8 mouse cellular contexts compared by ENCODE assay signal in the genomic region with DNA sequence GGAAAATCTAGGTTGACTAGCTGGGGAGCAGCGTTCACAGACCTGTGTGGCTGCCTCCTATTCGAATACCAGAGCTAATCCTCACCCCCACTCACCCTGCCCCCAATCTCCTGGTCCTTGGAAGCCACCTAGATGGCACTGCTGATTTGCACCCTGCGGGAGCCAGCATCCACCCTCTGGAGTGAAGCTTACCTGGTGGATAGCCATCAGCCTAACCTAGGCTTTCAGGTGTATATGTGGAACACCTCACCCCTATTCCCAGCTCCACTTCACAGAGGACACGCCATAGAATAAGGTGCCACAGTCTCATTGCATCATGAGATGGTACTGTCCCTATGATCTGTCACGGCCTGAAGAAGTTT. TPM values are rescaled to one million over a fixed set of nuclear protein-coding genes. Genes with fewer than 3 reads are reported as not detected.
DNase-seq lines count a peak whose midpoint lies in the region; ATAC-seq lines count a peak whose summit lies in the region.

No protein-coding gene starts in this region.

- no peaks in the 10 kb centered on the region for H3K4me1 ChIP-seq in lung, embryonic 16.5 days (replicated peaks; ENCODE audit: control insufficient read depth, insufficient read depth, low read length)
- H3K4me1 ChIP-seq in forebrain, embryonic 15.5 days = peaks cover 4% of the 10 kb centered on the region
- peaks cover 4% of the 10 kb centered on the region; the same call in 1 of the 2 replicates for H3K4me1 ChIP-seq in liver, embryonic 12.5 days
- H3K4me1 ChIP-seq in stomach, embryonic 15.5 days = peaks cover 4% of the 10 kb centered on the region

- no peak overlapping the region for H3K27ac ChIP-seq in lung, embryonic 16.5 days (ENCODE audit: low read length)
- H3K27ac ChIP-seq in forebrain, embryonic 15.5 days (replicated peaks) = no peak overlapping the region
- no peak overlapping the region for H3K27ac ChIP-seq in liver, embryonic 12.5 days
- H3K27ac ChIP-seq in stomach, embryonic 15.5 days = no peak overlapping the region

- no peaks in the 10 kb centered on the region for H3K36me3 ChIP-seq in lung, embryonic 16.5 days (ENCODE audit: control insufficient read depth, insufficient read depth, low read length)
- H3K36me3 ChIP-seq in forebrain, embryonic 15.5 days = no peaks in the 10 kb centered on the region
- no peaks in the 10 kb centered on the region for H3K36me3 ChIP-seq in liver, embryonic 12.5 days
- H3K36me3 ChIP-seq in stomach, embryonic 15.5 days = no peaks in the 10 kb centered on the region

- peak; percentile 51 for ATAC-seq in lung, embryonic 16.5 days (ENCODE audit: low read depth)
- peak; percentile 70 for ATAC-seq in forebrain, embryonic 15.5 days (replicated peaks)
- ATAC-seq in liver, embryonic 12.5 days = peak; percentile 40
- no peak for ATAC-seq in stomach, embryonic 15.5 days (ENCODE audit: insufficient read depth, low FRiP score, low read depth)

- no peak for DNase-seq in lung, postnatal 10 days
- no peak for DNase-seq in cerebellum, adult 11 months
- no peak for DNase-seq in ovary, adult 18-20 months (ENCODE audit: low spot score)
- DNase-seq in lung, postnatal 36 days = no peak

- 0 out of 2 replicates have a peak overlapping the region, but pooled peaks have one; percentile 43 for H3K9ac ChIP-seq in lung, embryonic 16.5 days (ENCODE audit: low read length)
- peak overlapping the region; percentile 14; the same call in 1 of the 2 replicates for H3K9ac ChIP-seq in forebrain, embryonic 15.5 days (replicated peaks)
- H3K9ac ChIP-seq in liver, embryonic 12.5 days = no peak overlapping the region
- no peak overlapping the region for H3K9ac ChIP-seq in stomach, embryonic 15.5 days

- no peaks in the 10 kb centered on the region; the same call in 1 of the 2 replicates for H3K27me3 ChIP-seq in lung, embryonic 16.5 days (ENCODE audit: control insufficient read depth, insufficient read depth, low read depth, low read length)
- H3K27me3 ChIP-seq in forebrain, embryonic 15.5 days = no peaks in the 10 kb centered on the region
- peaks cover 37% of the 10 kb centered on the region for H3K27me3 ChIP-seq in liver, embryonic 12.5 days (replicated peaks)
- no peaks in the 10 kb centered on the region; the same call in 1 of the 2 replicates for H3K27me3 ChIP-seq in stomach, embryonic 15.5 days (replicated peaks)

- H3K4me3 ChIP-seq in lung, embryonic 16.5 days (ENCODE audit: low read length) = no peak overlapping the region
- H3K4me3 ChIP-seq in forebrain, embryonic 15.5 days = peak overlapping the region; percentile 21
- no peak overlapping the region for H3K4me3 ChIP-seq in liver, embryonic 12.5 days
- H3K4me3 ChIP-seq in stomach, embryonic 15.5 days (replicated peaks) = no peak overlapping the region; the same call in 1 of the 2 replicates

- peak overlapping the region; percentile 47 for H3K4me2 ChIP-seq in lung, embryonic 16.5 days (ENCODE audit: low read depth, low read length)
- peak overlapping the region; percentile 47 for H3K4me2 ChIP-seq in forebrain, embryonic 15.5 days (replicated peaks)
- H3K4me2 ChIP-seq in liver, embryonic 12.5 days = peak overlapping the region; percentile 53
- H3K4me2 ChIP-seq in stomach, embryonic 15.5 days = peak overlapping the region; percentile 44

- 24% methylated on average over 5 of the region's 5 CpGs for WGBS in lung, embryonic 16.5 days
- 36% methylated on average over 5 of the region's 5 CpGs for WGBS in forebrain, embryonic 15.5 days
- 16% methylated on average over 5 of the region's 5 CpGs for WGBS in liver, embryonic 12.5 days (ENCODE audit: insufficient replicate concordance)
- 22% methylated on average over 5 of the region's 5 CpGs for WGBS in stomach, embryonic 15.5 days

- no peaks in the 10 kb centered on the region for H3K9me3 ChIP-seq in lung, embryonic 16.5 days (ENCODE audit: control insufficient read depth, low read length)
- no peaks in the 10 kb centered on the region for H3K9me3 ChIP-seq in forebrain, embryonic 15.5 days
- no peaks in the 10 kb centered on the region for H3K9me3 ChIP-seq in liver, embryonic 12.5 days (replicated peaks)
- H3K9me3 ChIP-seq in stomach, embryonic 15.5 days = no peaks in the 10 kb centered on the region

RNA-seq across cellular contexts. Expression of a gene that starts 41.2 kb away (rescaled TPM):
- polyA plus RNA-seq in lung, embryonic 16.5 days (2015; fragmentation: Nextera tagmentation; extraction: Ambion mirVana) = 189 and 201 TPM in 2 replicates
- polyA plus RNA-seq in forebrain, embryonic 15.5 days (2015; fragmentation: Nextera tagmentation; extraction: Ambion mirVana) = 259 and 261 TPM in 2 replicates
- polyA plus RNA-seq in liver, embryonic 12.5 days (2016; fragmentation: Nextera tagmentation; extraction: Ambion mirVana) = 131 and 132 TPM in 2 replicates
- polyA plus RNA-seq in stomach, embryonic 15.5 days (2015; fragmentation: Nextera tagmentation; extraction: Ambion mirVana) = 196 and 223 TPM in 2 replicates

Comparison
In these comparisons a context has a peak if more than half of its experiments do, and no peak if none do; other contexts are left out.
1. H3K9ac ChIP-seq: peak in lung, embryonic 16.5 days (single experiment) and forebrain, embryonic 15.5 days (single experiment); none in liver, embryonic 12.5 days (single experiment) and stomach, embryonic 15.5 days (single experiment).
2. Peak in every context shown above with its lines, with median percentiles within 50 percentile points of each other: H3K4me2 ChIP-seq.